Mouse (Mus musculus) G1E (cell line): ENCODE measurements around the gene Ankrd22.

Source experiments
- CTCF ChIP-seq: IDR thresholded peaks from 2 replicates; pipeline ENCODE4 v1.5.1; 2012; ENCODE audit warnings: low read depth, low read length, inconsistent platforms, mixed read lengths
- TAL1 ChIP-seq: conservative IDR thresholded peaks from 2 replicates; pipeline ENCODE4 v1.6.1; 2012; ENCODE audit warnings: low read depth, low read length, inconsistent platforms, mixed read lengths

DNA sequence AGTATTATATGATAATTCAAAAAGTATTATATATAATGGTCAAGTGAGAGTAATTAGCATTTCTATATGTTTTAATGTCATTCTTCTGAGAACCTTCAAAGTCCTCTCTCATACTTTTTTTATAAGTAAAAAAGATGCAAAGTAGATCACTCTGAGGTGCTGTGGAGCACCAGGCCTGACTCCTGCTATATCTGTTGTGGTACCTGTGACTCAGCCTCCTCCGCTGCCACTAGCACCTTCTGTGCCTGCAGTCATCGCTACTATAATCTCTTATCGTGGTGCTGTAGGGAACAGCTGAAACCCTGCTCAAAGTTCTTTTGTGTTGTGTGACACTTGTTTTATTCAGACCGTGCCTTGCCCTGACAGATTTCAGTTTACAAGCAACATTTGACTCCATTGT is 533 bp upstream of the Ankrd22 start:
- TF ChIP-seq CTCF (no peak), TAL1 (no peak)
